Mouse (Mus musculus): Measurements from ENCODE around the gene Cd70.

Gene Cd70

GRCm38 (mm10) chr17:57148994-57149803 is at the start of gene Cd70:
Cd70 (minus strand) TSS chr17:57149777.
- DNase-seq (ENCODE audit: extremely low spot score): peak; percentile 35

- DNase-seq (ENCODE audit: extremely low spot score): no peak
These were observed 48.7 kb upstream of the Cd70 start for GRCm38 (mm10) chr17:57198252-57198651.

GRCm38 (mm10) chr17:57195326-57196010 is 45.9 kb upstream of the Cd70 start:
- no peak for DNase-seq (ENCODE audit: extremely low spot score)

GRCm38 (mm10) chr17:57194771-57195170 is 45.2 kb upstream of the Cd70 start:
- DNase-seq (ENCODE audit: extremely low spot score): no peak

DNA sequence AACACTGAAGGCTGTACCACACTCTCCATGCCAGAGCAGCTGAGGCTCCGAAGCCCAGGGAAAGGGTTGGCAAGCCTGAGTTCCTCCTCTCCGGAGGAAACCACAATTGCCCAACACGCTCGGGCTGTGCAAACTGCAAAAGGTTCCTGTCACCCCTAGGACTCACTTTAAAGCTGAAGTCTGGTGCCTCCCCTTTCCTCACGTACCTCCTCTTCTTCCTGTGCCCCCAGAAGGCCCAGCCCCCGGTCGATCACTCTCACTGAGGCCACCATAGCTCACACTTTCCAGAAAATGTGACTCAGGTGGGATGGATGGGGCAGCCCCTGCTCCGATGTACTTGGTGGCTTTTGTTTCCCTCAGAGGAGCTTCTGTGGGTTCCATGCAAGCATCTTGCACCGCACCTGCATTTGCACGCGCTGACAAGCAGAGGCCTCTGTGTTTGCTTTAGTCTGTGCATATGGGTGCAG is 44.5 kb upstream of the Cd70 start, which contains the start of gene Tnfsf14:
Gene Tnfsf14 (minus strand): TSS at position 137 of the 467 bp plus-strand sequence.
- DNase-seq (ENCODE audit: extremely low spot score): no peak

DNA sequence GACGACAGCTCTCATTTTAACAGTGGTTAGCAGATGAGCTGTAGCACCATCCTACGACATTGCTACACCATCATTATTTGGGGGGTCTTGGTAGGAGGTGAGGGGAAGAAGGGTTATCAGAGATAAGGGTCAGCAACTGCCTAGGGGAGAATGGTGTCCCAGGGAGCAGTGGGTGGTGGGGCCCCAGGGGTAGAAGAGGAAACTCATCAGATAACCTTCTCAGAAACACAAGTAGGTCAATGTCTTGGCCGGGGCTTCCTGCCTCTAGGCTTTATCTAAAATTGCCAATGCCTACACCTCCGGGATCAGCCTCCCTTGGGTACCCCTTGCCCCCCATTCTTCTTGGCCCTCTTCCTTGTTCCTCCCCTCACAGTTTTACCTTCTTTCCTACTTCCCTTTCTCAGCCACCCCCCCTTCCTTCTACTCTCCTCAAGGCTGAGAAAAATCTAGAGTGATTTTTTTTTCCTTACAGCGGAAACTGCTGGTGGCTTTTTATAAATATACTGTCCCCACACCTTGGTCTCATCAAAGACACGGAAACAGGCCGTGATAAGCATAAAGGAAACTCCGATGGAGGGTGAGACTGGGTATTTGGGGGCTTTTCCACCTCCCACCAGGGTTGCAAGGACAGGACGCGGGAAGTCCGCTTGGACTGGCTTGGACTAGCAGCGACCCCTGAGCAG is 39.1 kb upstream of the Cd70 start:
- no peak for DNase-seq (ENCODE audit: extremely low spot score)

- DNase-seq (ENCODE audit: extremely low spot score): no peak
These were observed 36.1 kb upstream of the Cd70 start for GRCm38 (mm10) chr17:57185641-57186040.

DNA sequence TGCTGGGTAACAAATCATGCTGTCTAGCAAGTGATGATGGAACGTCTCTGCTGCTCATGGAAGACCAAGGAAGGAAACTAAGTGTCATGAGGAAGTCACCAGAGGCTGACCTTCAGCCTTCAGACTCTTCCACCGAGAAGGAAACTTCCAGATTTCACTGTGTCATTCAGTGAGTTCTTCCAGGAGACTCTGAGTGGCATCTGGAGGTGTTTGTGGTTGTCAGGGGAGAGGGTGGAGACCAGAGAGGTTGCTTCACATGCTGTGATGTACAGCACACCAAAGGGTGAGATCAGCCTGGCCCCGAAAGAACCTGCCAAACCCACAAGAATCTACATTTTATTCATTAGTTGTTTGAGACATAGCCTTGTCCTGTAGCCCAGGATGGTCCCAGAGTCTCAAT is 33.3 kb upstream of the Cd70 start:
- no peak for DNase-seq (ENCODE audit: extremely low spot score)

DNA sequence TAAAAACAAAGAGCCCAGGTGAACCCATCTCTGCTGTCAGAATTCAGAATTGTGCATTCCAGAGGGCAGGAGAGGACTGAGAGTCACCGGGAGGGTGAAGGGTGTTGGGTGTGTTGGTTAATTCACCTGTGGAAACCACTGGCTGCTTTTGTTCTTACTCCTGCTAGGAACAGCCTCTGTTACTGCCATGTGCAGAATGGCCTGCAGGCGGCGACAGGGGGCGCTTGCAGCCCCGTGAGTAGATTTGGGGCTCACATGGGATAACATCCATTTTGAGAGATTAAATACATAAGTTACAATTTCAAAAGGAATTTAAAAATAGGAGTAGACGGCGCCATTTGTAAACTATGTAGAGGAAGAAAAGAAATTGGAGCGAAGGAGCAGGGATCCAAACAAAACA is 30.8 kb upstream of the Cd70 start:
- DNase-seq (ENCODE audit: extremely low spot score): no peak

- DNase-seq (ENCODE audit: extremely low spot score): no peak
These were observed 23.8 kb upstream of the Cd70 start for GRCm38 (mm10) chr17:57173351-57173750.

DNA sequence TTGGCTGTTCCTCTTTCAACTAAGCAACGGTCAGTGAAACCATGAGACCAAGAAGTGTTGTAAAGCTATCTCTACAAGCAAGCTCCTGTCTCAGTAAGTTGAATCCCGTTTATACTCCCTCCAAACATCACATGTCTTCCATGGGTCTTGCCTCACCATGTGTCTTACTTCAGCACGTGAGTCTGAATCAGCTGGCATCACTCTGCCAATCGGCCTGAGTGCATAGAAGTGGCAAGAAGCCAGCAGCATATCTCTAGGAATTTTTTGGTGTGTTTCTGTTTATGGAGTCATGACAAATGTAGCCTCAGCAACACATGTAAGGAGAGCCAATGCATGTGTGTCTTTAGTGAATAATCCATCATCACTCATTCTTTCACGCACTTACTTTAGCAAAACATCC is 22.8 kb upstream of the Cd70 start:
- DNase-seq (ENCODE audit: extremely low spot score): no peak

- DNase-seq (ENCODE audit: extremely low spot score): no peak
These were observed 21.2 kb upstream of the Cd70 start for GRCm38 (mm10) chr17:57170616-57171260.

DNA sequence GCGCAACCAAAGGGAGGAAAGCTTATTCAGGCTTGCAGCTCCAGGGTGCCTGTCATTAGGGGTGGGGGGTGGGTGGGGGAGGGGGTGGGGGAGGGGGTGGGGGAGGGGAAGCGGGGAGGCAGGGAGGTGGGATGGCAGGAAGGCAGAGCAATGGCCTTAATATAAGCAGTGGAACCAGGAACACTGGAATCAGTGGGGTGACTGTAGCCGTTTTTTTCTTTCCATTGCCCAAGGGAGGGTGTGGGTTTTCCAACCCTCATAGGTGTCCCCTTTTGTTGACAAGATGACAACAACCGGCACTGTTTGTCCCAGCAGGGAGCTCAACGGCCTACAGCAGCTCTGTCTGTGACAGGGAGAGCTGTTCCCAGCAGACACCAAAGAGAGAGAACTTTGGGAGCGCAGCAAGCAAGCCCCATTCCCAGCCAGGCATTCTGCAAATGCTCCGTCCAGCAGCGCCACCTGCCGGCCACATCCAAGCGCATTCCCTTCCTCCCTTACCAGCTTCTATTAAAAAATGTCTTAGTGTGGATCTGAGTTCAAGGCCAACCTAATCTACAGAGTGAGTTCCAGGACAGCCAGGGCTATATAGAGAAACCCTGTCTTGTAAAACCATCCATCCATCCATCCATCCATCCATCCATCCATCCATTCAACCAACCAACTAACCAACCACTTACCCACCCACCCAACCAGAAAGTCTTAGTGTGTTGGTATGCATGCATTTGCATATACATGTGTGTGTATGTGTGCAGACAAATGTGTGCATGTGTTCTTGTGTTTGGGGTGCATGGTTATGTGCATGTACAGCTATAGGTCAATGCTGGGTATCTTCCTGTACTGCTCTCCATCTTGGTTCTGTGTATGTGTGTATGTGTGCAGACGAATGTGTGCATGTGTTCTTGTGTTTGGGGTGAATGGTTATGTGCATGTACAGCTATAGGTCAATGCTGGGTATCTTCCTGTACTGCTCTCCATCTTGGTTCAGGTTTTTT is 17.5 kb upstream of the Cd70 start:
- DNase-seq (ENCODE audit: extremely low spot score): peak; percentile 87

GRCm38 (mm10) chr17:57153787-57154186 is 4.2 kb upstream of the Cd70 start:
- DNase-seq (ENCODE audit: extremely low spot score): no peak

DNA sequence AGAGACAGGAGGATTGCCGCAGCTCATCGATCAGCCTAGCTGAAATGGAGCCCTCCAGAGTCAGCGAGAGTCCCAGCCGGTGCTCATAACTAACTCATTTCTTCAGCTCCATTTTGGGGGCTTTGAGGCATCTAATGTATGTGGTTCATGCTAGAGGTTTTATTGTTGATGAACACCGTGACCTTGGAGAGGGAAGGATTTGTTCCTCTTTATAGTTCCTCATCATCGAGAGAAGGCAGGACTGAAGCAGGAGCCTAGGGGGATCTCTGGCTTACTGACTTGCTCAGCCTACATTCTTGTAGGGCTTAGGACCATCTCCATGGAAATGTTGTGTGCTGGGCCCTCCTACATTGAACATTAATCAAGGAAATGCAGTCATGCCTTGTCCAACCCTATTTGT is 3.4 kb upstream of the Cd70 start:
- DNase-seq (ENCODE audit: extremely low spot score): no peak

DNA sequence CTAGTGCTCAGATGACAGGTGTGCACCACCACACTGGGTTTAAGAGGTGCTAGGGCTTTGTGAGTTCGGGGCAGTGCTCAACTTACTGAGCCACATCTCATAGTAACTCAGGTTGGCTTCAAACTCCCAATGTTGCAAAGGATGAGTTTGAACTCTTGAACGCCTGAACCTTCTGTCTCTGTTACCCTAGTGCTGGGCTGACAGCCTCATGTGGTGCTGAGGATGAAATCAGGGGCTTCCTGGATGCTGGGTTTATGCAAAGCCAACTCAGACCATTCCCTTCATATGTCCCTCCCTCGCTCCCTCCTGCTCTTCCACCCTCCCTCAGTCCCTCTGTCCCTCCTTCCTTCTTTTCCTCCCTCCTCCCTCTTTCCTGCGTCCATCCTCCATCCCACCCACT is 1.2 kb downstream of the Cd70 start:
- DNase-seq (ENCODE audit: extremely low spot score): no peak

DNA sequence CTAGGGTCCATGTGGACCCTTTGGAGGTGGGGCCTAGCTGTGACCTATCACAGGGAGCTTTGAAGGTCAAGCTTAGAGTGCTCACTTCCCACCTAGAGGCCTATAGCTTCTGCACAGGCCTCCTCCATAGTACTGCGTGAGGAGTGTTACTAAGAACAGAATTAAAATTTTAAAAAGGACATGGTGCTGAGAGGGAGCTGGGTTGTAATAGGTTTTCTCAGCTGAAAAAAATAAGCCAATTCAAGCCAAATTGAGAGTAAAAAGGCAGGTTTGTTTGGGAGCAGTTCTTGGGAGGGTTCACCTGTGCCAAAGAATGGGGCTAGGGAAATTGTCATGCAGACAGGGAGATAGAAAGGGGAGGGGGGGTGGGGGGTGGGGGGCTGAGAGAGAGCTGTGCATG is 4.5 kb downstream of the Cd70 start:
- DNase-seq (ENCODE audit: extremely low spot score): no peak

- DNase-seq (ENCODE audit: extremely low spot score): no peak
These were observed 5.9 kb downstream of the Cd70 start for GRCm38 (mm10) chr17:57143704-57144103.

DNA sequence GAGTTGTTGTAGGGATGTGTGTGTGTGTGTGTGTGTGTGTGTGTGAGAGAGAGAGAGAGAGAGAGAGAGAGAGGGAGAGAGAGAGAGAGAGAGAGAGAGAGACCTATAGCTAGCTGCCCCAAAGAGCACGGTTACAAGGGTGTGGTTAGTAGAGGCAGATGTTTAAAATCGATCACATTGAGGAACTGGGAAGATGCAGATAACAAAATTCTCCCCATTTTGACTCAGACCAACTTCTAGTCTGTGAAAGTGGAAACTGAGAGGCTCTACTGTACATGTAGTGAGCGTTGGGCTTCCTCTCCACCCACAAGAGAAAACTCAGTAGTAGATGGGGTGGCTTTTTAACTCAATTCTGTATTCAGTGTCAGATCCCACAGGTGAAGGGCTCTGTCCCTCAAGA is 9.9 kb downstream of the Cd70 start:
- no peak for DNase-seq (ENCODE audit: extremely low spot score)

GRCm38 (mm10) chr17:57138676-57139075 is 10.9 kb downstream of the Cd70 start:
- DNase-seq (ENCODE audit: extremely low spot score): no peak

DNA sequence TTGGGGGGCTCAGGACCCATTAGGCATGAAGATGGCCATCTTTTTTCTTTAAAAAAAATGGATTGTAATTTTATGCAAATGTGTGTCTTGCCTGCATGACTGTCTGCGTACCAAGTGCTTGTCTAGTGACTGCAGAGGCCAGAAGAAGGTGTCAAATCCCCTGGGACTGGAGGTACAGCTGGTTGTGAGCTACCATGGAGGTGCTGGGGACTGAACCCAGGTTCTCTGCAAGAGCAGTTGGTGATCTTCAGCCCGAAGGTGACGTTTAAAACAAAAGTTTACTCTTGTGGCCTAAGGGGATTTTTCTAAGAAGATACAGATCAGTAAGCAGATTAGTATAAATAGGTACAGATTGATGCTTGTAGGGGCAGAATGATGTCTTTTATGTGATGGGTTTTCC is 13.9 kb downstream of the Cd70 start:
- no peak for DNase-seq (ENCODE audit: extremely low spot score)
